Mouse (Mus musculus) common myeloid progenitor, adult 5-6 weeks (primary cell): ENCODE results near the gene Stxbp1. TPM values are rescaled to one million over a fixed set of nuclear protein-coding genes. Genes with fewer than 3 reads are reported as not detected.

Experiments used
- ATAC-seq: replicated peaks from 2 replicates; pipeline ENCODE4 v1.8.0; 2016; ENCODE audit warnings: low read depth, mild to moderate bottlenecking, moderate TSS enrichment, inconsistent platforms; ENCODE audit not compliant: poor library complexity, severe bottlenecking
- total RNA-seq: library from RNA; stranded (forward); fragments of 200-1000, 187-1606 nt; gene quantifications from 2 replicates; pipeline ENCODE4 v1.2.3, GENCODE M21; 2017

Stxbp1 gene
- total RNA-seq, 1 experiment from 2014 or later: 9.1 TPM

DNA sequence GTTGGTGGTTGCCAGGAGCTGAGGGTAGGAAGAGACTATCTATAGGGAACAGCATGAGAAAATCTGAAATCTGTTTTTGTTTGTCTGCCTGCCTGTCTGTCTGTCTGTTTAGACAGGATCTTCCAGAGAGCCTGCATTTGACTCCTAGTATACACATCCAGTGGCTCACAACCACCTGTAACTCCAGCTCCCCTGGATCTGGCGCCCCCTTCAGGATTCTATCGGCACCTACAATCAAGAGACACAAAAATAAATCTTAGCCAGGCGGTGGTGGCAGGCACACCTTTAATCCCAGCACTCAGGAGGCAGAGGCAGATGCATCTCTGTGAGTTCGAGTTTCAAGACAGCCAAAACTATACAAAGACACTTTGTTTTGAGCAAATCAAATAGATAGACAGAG, 4.5 kb downstream of the Stxbp1 start:
- no peak for ATAC-seq

DNA sequence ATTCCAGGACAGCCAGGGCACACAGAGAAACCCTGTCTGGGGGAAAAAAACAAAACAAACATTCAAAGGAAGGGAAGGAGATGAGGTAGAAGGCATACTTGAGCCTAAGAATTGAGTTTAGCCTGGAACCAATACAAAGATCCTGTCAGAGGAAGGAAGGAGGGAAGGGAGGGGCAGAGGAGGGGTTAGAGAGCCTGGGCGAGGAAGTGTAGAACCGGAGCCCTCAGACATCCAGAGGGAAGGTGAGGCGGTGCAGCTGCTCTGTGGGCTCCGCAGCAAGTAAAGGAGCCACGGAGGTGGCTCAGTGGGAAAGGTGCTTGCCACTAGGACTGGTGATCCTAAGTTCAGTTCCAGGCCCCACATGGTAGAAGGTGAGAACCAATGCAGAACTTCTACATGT, 5.9 kb downstream of the Stxbp1 start:
- ATAC-seq: no peak

DNA sequence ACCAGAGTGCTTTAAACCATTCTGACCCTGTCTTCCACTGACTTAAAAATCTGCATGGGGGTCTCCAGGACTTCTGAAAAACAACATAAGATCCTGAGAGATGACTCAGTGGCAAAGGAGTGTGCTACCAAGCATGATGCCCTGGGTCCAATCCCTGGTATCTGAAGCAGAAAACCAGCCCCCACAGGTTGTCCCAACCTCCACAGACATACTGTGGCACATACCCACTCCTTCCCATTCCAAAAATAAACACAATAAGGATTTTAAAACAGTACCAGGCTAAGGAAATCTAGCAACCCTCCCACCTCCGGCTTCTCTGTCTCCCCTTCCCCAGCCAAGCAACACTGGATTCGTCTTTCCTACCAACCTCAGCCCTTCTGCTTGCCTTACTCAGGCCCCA, 7.8 kb downstream of the Stxbp1 start:
- ATAC-seq: no peak

DNA sequence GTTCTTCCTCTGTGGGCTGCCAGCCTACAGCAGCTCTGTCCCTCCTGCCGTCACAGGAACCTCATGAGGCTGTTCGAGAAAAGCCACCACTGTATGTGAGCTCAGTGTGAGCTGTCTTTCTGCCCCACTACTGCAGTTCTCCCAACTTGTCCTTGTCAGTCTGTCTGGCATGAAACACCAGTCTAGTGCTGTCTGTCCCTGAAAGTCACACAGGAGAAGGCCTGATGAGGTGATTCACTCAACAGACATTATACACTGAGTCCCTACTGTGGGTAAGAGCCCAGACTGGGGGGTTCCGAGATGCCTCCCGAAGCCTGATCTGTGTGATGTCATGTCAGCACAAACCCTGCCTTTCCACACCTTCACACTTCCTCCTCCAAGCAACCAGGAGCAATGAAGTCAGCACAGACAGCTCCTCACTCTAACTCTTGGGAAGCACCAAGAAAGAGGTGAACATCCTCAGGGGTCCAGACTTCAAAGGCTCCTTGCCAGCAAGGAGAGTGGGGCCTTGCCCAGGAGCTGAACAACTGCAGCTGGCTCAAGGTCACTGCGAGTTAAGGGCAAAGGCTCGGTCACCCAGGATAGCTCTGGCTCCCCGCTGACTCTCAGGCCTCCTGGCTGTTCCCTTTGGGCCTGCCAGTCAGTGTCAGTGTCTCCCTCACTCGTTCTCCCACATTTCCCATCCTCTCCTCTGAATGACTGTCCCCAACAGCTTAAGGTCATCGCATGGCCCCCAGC, 8.7 kb downstream of the Stxbp1 start:
- ATAC-seq: no peak

DNA sequence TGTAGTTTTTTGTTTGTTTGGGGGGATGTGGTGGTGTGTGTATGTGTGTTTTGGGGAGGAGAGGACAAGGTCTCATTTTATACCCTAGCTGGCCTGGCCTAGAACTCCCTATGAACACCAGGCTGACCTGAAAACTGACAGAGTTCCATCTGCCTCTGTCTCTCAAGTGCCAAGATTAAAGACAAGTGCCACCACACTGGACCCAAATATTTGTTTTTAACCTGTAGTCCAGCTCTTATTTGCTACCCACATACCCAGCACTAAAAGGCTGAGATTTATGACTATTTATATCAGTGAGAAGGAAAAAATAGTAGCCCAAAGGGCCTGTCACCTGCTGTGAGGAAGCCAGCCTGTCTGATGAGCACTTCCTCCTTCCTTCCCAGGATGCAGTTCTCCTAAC, 11.5 kb downstream of the Stxbp1 start:
- no peak for ATAC-seq

DNA sequence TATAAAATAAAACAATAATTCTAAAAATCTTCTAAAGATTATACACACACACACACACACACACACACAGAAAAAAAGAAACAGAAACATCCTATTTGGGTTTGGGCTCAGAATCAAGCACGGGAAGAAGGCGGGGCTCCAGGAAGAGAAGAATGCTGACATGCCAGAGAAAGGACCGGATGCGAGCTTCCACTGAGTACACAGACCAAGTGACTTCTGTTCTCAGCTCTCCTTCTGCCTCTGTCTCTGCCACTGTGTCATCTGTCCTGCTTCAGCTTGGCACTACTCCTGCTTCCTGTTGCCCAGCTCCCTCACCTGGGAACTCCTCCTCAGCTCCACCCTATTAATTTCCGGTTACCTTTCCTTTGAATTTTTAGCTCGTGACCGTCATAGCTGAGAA, 12.5 kb downstream of the Stxbp1 start:
- ATAC-seq: peak; percentile 45; the same call in 1 of the 2 replicates

DNA sequence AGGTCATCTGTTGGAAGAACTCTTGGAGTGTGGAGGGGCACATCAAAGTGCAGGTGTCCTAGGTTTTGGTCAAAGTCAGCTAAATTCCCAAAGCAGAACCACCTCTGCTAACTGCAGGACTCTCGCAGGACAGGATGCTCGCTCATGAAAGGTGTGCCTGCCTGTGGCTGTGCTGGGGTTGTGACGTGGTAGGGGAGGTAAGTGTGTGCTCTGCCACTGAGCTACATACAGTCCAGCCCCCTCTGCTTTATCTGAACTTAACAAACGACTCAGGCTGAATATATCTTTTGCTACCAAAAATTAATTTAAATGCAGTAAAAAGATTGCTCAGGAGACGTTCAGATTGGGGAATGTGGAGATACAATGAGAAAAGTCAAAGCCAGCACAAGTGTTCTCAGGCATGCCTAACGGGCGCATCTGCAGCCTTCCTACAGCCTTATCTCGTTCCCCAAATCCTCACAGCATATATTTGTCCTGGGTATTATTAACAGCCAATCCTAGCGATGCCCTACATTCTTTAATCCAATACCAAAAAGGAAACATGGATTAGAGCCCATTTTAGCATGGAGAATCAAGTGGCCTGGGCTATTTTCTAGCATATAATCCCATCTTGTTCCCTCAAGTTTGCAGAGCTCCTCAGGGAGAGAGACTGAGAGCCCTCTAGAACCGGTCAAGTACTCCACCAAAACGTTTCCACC, 17.9 kb downstream of the Stxbp1 start:
- no peak for ATAC-seq

DNA sequence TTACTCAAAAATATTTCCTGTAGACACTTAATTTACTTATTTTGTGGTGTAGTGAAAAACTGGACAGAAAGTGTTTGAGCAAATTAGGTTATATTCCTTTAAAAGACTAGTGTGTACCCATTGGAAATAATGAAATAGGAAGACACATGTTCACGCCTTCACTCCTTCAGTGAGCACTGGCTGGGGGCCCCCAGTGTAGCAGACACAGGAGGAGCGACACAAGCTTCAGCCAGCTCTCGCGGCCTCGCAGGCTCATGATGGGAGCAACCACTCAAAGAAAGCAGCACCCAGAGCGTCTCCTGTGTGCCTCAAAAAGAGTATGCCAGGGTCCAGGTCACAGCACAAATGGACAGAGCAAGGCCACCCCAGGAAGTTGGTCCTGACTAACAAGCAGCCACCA, 21.2 kb downstream of the Stxbp1 start:
- no peak for ATAC-seq

DNA sequence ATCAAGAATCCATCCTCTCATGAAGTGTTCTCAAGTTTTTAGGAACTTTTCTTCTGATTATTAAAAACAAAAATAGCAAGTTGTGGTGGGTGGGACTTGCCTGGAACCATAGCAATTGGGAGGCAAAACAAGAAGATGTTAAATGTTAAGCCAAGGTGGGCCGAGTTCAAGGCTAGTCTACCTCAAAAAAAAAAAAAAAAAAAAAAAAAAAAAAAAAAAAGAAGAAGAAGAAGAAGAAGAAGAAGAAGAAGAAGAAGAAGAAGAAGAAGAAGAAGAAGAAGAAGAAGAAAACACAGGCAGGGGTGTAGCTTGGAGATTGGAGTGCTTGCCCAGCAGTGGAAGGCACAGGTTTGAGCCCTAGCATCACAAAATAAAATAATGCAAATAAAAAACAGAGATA, 22.3 kb downstream of the Stxbp1 start:
- ATAC-seq: no peak

DNA sequence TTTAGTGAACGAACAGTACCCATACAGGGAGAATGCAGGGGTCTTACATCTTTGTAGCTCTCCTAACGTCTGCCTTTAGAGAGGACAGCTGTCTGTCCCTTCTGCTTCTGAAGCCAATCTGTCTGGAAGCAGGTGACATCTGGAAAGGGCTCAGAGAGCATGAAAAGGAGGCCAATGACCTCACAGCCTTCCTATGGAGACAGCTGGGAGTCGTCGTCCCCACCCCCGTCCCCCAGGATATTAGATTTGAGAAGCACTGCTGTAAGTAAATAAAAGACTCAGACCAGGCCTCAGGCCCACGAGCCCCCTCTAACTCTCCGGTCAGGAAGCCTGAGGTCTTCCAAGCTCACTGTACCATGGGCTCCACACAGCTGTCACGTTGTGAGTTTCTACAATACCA, 22.9 kb downstream of the Stxbp1 start:
- ATAC-seq: no peak

DNA sequence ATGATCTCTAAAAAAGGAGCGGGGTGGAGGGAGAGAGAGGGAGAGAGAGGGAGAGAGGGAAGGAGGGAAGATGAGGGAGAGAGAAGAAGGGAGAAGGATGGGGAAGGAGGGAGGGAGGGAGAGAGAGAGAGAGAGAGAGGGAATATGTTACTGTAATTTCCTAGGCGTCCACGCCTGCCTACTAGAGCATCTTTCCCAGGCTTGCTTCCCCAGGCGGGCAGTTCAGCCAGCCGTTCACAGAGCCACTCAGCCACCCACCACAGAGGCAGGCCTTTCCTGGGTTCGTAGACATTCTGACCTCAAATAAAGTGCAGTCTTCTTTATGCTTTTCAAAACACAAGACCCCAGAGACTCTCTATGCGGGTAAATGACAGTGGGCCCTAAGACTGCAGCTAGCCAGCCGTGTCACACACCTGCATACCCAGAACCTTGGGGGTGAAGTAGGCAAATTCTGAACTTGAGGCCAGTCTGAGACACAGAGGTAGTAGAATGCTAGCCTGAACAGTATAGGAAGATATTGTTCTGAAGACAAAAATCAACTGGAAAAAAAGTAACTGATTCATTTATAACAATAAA, 23.4 kb downstream of the Stxbp1 start:
- no peak for ATAC-seq

DNA sequence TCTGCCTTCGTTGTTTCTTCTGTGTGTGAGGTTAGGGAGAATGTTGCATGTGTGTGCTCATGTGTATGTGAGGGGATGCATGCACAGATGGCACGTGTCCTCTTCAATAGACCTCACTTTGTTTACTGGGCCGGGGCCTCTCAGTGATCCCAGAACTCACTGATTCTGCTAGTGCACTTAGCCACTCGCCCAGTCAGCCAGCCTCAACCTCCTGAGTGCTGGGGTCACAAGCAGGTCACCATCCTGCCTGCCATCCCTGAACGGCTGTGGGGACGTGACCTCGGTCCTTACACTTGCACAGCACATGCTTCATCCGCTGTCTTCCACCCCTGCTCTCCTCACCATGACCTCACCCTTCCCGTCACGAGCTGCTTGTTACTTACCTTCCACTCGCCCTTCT, 23.9 kb downstream of the Stxbp1 start:
- ATAC-seq: no peak

DNA sequence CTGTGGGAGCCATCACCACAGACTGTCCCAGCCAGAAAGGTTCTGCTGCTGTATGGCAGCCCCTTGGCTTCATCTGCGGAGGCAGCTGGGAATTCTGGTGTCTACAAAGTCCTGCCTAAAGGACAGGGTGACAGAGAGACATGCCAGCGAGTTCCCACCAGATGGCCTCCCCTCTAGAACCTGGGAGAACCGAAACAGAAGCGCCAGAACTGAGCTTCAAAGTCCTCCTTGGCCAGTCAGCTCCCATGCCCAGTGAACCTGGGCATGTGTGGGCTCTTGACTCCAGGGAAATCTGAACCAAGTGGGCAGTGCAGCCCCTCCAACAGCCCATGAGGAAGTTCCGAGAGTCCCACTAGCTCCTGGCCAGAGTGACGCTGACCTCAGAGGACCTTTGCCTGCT, 24.4 kb downstream of the Stxbp1 start:
- ATAC-seq: no peak

DNA sequence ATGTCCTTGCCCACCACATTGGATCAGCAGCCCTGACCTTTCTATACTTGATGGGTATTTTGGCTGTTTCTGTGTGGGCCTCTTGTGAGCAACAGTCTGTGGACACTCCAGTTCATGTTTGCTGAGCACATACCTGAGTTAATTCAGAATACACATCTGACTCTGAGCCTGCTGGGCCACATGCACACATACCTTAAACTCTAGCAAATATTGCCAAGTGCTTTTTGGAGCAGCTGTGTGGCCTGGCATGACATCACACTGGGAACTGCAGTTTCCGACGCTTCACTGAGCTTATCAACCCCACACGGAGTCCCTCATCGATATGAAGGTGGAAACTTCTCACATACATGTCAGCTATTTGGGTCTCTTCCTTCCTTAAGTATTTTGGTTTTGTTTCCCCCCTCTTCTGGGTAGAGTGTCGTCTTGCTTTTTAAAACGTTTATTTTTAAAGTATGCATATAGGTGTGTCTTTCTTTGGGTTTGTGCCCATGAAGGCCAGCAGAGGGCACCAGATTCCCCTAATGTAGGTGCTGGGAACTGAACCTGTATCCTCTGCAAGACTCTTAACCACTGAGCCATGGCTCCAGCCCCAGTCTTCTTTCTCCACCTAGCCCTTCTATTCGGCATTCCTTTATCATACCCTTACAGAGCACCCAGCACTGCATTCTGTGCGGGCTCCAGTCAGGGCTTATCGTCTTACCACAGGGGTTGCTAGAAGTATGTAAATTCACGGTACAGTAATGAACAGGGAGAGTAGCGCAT, 25.8 kb downstream of the Stxbp1 start:
- peak; percentile 78 for ATAC-seq

DNA sequence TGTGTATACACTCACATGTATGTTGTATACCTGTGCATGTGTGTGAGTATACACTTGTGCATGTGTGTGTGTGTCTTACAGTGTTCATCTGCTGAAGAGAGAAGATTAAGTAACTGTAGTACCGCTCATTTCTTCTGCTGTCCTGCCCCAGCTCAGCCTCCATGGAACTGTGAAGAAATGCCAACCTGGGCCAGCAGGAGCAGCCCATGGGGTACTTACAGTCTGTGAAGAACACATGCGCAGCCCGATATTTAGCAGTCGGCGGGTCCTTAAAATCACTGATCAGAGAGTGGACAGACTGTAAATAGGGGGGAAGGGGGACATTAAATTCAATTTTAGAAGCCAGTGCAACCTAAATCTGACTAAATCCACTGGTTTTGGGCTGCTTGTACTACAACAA, 28.8 kb downstream of the Stxbp1 start:
- ATAC-seq: no peak

DNA sequence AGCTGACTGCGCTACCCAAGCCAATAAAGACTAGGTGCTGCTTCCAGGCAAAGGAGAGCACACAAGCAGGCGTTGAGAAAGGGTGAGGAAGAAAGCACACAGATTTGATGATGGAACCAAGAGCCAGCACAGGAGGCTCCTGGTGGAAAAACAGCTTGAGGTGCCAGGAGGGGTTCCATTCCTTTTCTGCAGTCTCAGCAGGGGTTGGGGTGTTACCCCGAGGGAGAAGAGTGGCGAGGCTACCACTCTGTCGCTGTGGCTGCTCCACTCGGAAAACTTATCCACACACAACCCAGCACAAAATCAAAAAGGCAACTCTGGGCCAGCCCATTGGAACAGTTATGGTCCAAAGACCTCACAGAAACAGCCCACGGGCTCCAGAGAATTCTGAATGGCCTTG, 29.5 kb downstream of the Stxbp1 start:
- ATAC-seq: no peak

DNA sequence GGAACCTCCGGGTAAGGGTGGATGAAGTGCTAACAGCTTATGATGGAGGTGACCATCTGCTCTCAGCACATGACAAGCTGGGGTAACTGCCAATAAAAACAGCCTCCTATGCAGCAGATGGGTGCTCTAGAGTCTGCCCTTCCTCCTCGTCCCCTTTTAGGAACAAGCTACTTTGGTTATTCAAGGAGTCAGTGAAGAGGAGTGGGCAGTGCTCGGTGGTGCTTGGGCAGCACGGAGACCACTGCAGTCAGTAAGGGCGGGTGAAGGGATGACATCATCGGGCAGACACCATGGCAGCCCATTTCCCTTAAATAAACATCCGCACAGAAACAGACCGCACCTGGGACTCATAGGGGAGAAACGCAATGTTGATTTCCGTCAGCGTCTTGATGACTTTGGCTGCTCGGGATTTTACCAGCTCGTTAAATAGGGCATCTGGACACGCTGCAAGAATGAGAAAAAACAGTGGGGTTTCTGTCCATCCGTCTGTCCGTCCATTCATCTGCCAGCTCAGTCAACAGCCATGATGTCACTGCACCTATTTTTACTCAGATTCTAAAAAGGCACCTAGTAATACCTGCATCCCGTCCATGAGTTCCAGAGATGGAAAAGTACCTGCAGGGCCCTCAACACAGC, 30.0 kb downstream of the Stxbp1 start:
- no peak for ATAC-seq

DNA sequence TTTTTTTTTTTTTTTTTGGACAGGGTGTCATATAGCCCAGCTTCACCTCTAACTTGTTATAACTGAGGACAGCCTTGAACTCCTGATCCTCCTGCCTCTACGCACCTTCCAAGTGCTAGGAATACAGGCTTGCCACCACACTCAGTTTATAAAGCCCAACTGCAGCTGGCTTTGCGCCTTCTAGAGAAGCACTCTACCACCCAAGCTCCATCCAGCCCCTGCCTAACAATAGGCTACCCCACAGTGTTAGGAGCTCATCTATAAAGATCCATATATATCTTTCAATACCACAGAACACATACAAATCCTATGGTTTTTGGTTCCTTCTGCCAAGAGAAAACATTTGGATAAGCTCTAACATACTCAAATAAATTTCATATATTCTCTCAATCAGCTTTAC, 30.5 kb downstream of the Stxbp1 start:
- no peak for ATAC-seq

DNA sequence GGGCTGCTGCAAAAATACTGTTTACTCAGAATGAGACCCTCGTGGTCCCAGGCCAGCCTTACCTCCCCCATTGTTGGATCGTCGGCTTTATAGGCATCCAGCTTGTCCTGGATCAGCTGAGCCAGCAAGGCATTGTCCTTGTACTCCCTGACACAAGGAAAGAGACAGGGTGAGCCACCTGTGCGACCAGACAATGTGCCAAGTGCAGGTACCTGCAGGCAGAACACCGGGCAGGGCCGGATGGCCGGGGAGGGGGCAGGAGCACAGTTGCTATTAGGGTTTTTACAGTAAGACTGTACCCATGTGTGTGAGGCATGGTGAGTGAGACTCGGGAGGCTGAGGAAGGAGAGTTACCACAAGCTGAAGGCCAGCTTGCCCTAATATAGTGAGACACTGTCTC, 35.1 kb downstream of the Stxbp1 start:
- ATAC-seq: no peak

DNA sequence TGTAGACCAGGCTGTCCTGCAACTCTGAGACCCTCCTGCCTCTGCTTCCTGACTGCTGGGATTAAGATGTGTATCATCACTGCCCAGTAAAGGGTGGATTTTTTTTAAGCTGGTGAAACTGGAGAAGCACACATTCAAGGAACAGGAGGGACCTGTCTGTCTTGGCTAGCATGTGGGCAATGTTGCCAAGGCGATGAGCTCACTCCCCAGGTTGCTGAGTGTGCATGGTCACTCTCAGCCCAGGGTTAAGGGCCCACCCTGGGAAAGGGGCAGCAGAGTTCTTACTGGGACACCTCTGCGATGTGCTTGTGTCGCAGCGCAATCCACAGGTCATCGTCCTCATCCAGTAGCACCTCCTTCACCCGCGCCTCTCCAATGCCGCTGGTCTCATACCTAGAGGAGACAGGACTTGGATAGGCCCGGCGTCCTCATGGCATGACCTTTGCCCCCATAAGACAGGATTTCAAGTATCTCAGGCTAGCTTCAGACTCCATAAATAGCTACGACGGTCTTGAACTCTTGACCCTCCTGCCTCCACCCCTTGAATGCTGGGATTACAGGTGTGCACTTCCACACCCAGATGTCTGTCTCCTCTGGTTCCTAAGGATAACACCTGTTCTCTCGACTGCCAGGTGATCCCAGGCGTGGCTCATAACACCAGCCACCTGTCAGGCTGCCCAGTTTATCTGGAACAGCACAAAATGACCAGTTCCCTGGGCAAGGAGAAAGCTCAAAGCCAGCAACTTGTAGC, 38.1 kb downstream of the Stxbp1 start:
- ATAC-seq: no peak
